Mouse (Mus musculus) hindbrain, postnatal 0 days (tissue): ENCODE measurements at regions not wholly inside any gene's neighbourhood (a gene's known extent, or its start where the extent isn't known, plus 50 kb on each side); places are given as distances from the start of the nearest gene placed in this dataset.
A peak's percentile ranks its signal among the peaks of the same experiment; 100 is the strongest.

Source experiments
- ATAC-seq: fragments of 200-750 bp; cut with Nextera tagmentation; 2 replicates; pipeline ENCODE4 v1.8.0; 2017; ENCODE audit warnings: mild to moderate bottlenecking, moderate TSS enrichment, moderate library complexity
- DNase-seq: peaks from one replicate; pipeline ENCODE4 v3.0.0-alpha.2; 2015; ENCODE audit warnings: low spot score
- H3K27ac ChIP-seq: fragments of 300-500 bp; sonication (generic); 2 replicates; pipeline ENCODE4 v1.5.1; 2014; ENCODE audit warnings: mild to moderate bottlenecking
- H3K27me3 ChIP-seq: fragments of 300-500 bp; sonication (generic); 2 replicates; pipeline ENCODE4 v1.6.1; 2014; ENCODE audit warnings: low read length, mixed read lengths; ENCODE audit not compliant: insufficient read depth
- H3K36me3 ChIP-seq: fragments of 300-500 bp; sonication (generic); 2 replicates; pipeline ENCODE4 v1.6.1; 2014; ENCODE audit warnings: low read length, mixed read lengths; ENCODE audit not compliant: insufficient read depth
- H3K4me1 ChIP-seq: fragments of 300-500 bp; sonication (generic); 2 replicates; pipeline ENCODE4 v1.6.1; 2014; ENCODE audit warnings: antibody characterized with exemption, low read length, mixed read lengths; ENCODE audit not compliant: insufficient read depth
- H3K4me2 ChIP-seq: fragments of 300-500 bp; sonication (generic); 2 replicates; pipeline ENCODE4 v1.6.1; 2014; ENCODE audit warnings: low read depth, mild to moderate bottlenecking, low read length, moderate library complexity, mixed read lengths
- H3K4me3 ChIP-seq: fragments of 300-500 bp; sonication (generic); 2 replicates; pipeline ENCODE4 v1.5.1; 2014; ENCODE audit warnings: low read length
- H3K9ac ChIP-seq: fragments of 300-500 bp; sonication (generic); replicated peaks from 2 replicates; pipeline ENCODE4 v1.6.1; 2014; ENCODE audit warnings: mild to moderate bottlenecking, low read length, moderate library complexity, mixed read lengths
- H3K9me3 ChIP-seq: fragments of 300-500 bp; sonication (generic); 2 replicates; pipeline ENCODE4 v1.6.1; 2016; ENCODE audit warnings: low read length, mixed read lengths
- CTCF ChIP-seq: IDR thresholded peaks from 2 replicates; pipeline ENCODE4 v1.5.1; 2016; ENCODE audit warnings: antibody characterized with exemption, control low read depth, low read depth
- WGBS: fragments of 180-500 bp; shearing (Covaris S2); extraction: QIAGEN DNeasy Blood & Tissue Kit; methylation state at CpG from one replicate; pipeline ENCODE4 v1.1.7; 2014; 5-methylcytosine and 5-hydroxymethylcytosine counted together

- no peak for DNase-seq
- Histone ChIP-seq H3K4me3 (no peak overlapping the region), H3K27me3 (no peaks in the 10 kb centered on the region), H3K4me1 (no peaks in the 10 kb centered on the region), H3K27ac (no peak overlapping the region), H3K4me2 (no peak overlapping the region), H3K9me3 (no peaks in the 10 kb centered on the region), H3K9ac (no peak overlapping the region), H3K36me3 (no peaks in the 10 kb centered on the region)
- no peak for TF ChIP-seq CTCF
- no peak for ATAC-seq
- 83% methylated on average over 7 of the region's 7 CpGs for WGBS
Measured at GRCm38 (mm10) chr3:102599061-102599460, 129.3 kb downstream of the Ngf start.

- H3K9me3 ChIP-seq: no peaks in the 10 kb centered on the region
- H3K27ac ChIP-seq: no peak overlapping the region
- no peaks in the 10 kb centered on the region for H3K36me3 ChIP-seq
- H3K9ac ChIP-seq: no peak overlapping the region
- ATAC-seq (no peak), DNase-seq (no peak)
- H3K4me1 ChIP-seq: no peaks in the 10 kb centered on the region
- 88% methylated on average over 13 of the region's 13 CpGs for WGBS
- H3K27me3 ChIP-seq: no peaks in the 10 kb centered on the region
- no peak overlapping the region for H3K4me3 ChIP-seq
- no peak overlapping the region for H3K4me2 ChIP-seq
- no peak for TF ChIP-seq CTCF
Measured at GRCm38 (mm10) chr3:102602766-102603165, 131.6 kb upstream of the Tspan2 start.

- H3K4me1 ChIP-seq: no peaks in the 10 kb centered on the region
- WGBS: 62% methylated on average over 2 of the region's 2 CpGs
- H3K9me3 ChIP-seq: no peaks in the 10 kb centered on the region
- no peak overlapping the region for H3K4me3 ChIP-seq
- no peak overlapping the region for H3K4me2 ChIP-seq
- no peaks in the 10 kb centered on the region for H3K36me3 ChIP-seq
- no peaks in the 10 kb centered on the region for H3K27me3 ChIP-seq
- ATAC-seq (no peak), DNase-seq (no peak)
- H3K27ac ChIP-seq: no peak overlapping the region
- no peak overlapping the region for H3K9ac ChIP-seq
- no peak for TF ChIP-seq CTCF
Measured at GRCm38 (mm10) chr3:102605284-102605683, 129.0 kb upstream of the Tspan2 start.

GRCm38 (mm10) chr3:102610970-102611369 lies 123.4 kb upstream of the Tspan2 start:
- H3K27me3 ChIP-seq: 0 out of 2 replicates have a peak, but pooled peaks cover 5% of the 10 kb centered on the region
- H3K4me3 ChIP-seq: no peak overlapping the region
- WGBS: 8% methylated on average over 5 of the region's 5 CpGs
- ATAC-seq: 0 out of 2 replicates have a peak, but pooled peaks have one; percentile 24
- peaks cover 9% of the 10 kb centered on the region; the same call in 1 of the 2 replicates for H3K4me1 ChIP-seq
- no peak overlapping the region for H3K9ac ChIP-seq
- no peaks in the 10 kb centered on the region for H3K9me3 ChIP-seq
- TF ChIP-seq CTCF: no peak
- no peak overlapping the region for H3K27ac ChIP-seq
- peak; percentile 53 for DNase-seq
- H3K36me3 ChIP-seq: no peaks in the 10 kb centered on the region
- H3K4me2 ChIP-seq: 0 out of 2 replicates have a peak overlapping the region, but pooled peaks have one; percentile 10

- Histone ChIP-seq H3K9me3 (no peaks in the 10 kb centered on the region), H3K27me3 (0 out of 2 replicates have a peak, but pooled peaks cover 5% of the 10 kb centered on the region), H3K27ac (no peak overlapping the region), H3K9ac (no peak overlapping the region), H3K4me1 (peaks cover 9% of the 10 kb centered on the region; the same call in 1 of the 2 replicates), H3K4me3 (no peak overlapping the region), H3K4me2 (0 out of 2 replicates have a peak overlapping the region, but pooled peaks have one; percentile 10), H3K36me3 (no peaks in the 10 kb centered on the region)
- peak; percentile 56 for ATAC-seq
- DNase-seq: peak; percentile 57
- no peak for TF ChIP-seq CTCF
- 25% methylated on average over 18 of the region's 18 CpGs for WGBS
Measured at GRCm38 (mm10) chr3:102611398-102612366, 122.6 kb upstream of the Tspan2 start.

GRCm38 (mm10) chr3:102619666-102620377 lies 114.5 kb upstream of the Tspan2 start:
- no peak overlapping the region for H3K4me3 ChIP-seq
- ATAC-seq (no peak), DNase-seq (no peak)
- H3K4me2 ChIP-seq: no peak overlapping the region
- no peaks in the 10 kb centered on the region for H3K27me3 ChIP-seq
- H3K27ac ChIP-seq: no peak overlapping the region
- no peak for TF ChIP-seq CTCF
- H3K9ac ChIP-seq: no peak overlapping the region
- WGBS: 72% methylated on average over 8 of the region's 8 CpGs
- no peaks in the 10 kb centered on the region for H3K36me3 ChIP-seq
- no peaks in the 10 kb centered on the region for H3K4me1 ChIP-seq
- H3K9me3 ChIP-seq: 0 out of 2 replicates have a peak, but pooled peaks cover 3% of the 10 kb centered on the region
